Mouse (Mus musculus) heart, adult 2 months (tissue): ENCODE measurements at regions not wholly inside any gene's neighbourhood (a gene's known extent, or its start where the extent isn't known, plus 50 kb on each side); places are given as distances from the start of the nearest gene placed in this dataset.

Source experiments
- EP300 ChIP-seq: fragments of 200-500 bp; IDR thresholded peaks from 2 replicates; pipeline ENCODE4 v1.6.1; 2011; ENCODE audit warnings: low read depth, low read length, control low read depth; ENCODE audit not compliant: insufficient read depth
- POLR2A ChIP-seq: fragments of 200-500 bp; IDR thresholded peaks from 2 replicates; pipeline ENCODE4 v1.6.1; 2011; ENCODE audit warnings: mild to moderate bottlenecking, low read depth, low read length, control low read depth; ENCODE audit not compliant: insufficient read depth

DNA sequence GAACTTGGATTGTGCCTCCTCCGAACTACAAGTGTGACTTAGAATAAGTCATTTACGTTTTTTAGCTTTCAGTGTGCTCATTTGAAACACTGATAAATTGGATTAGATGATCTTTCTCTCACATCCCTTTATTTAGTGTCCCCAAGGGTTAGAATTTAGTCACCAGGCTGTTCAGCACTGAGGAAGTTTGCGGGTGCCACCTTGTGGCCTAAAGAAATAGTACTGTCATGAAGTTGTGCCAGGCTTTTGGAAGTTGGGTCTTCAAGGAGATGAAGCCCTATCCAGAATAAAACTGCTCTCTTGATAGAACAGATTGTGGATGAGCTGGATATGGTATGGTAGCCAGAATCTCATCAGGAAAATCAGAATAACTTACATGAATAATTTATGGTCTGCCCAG is 57.7 kb upstream of the Adcyap1 start:
- TF ChIP-seq EP300 = no peak
- no peak for TF ChIP-seq POLR2A
